ENCODE assay signal across 14 mouse cellular contexts in genomic region chr3:59197329-59197948, GRCm38 (mm10). TPM values are rescaled to one million over a fixed set of nuclear protein-coding genes. Genes with fewer than 3 reads are reported as not detected.
"Had no signal": no experiment of that assay in that cellular context is flagged by ENCODE, and none has a peak within 500 bp of the region (broad histone marks: within the 10 kb centered on the region; RNA-seq: fewer than 3 reads in every experiment).

No protein-coding gene starts in this region.

- H3K4me2 ChIP-seq: liver, embryonic 12.5 days; lung, embryonic 14.5 days; neural tube, embryonic 13.5 days; stomach, embryonic 15.5 days had no signal

- H3K27me3 ChIP-seq: liver, embryonic 12.5 days; neural tube, embryonic 13.5 days; stomach, embryonic 15.5 days had no signal

- H3K4me3 ChIP-seq: liver, embryonic 12.5 days; midbrain, embryonic 10.5 days; neural tube, embryonic 13.5 days; stomach, embryonic 15.5 days had no signal

- H3K9ac ChIP-seq: liver, embryonic 12.5 days; lung, embryonic 14.5 days; neural tube, embryonic 13.5 days; stomach, embryonic 15.5 days had no signal

- H3K4me1 ChIP-seq: midbrain, embryonic 10.5 days; neural tube, embryonic 13.5 days; stomach, embryonic 15.5 days had no signal

- H3K9me3 ChIP-seq: liver, embryonic 12.5 days; midbrain, embryonic 10.5 days; neural tube, embryonic 13.5 days; stomach, embryonic 15.5 days had no signal

- ATAC-seq: liver, embryonic 12.5 days; midbrain, embryonic 16.5 days had no signal

- H3K36me3 ChIP-seq: liver, embryonic 12.5 days; midbrain, embryonic 10.5 days; neural tube, embryonic 13.5 days; stomach, embryonic 15.5 days had no signal

- DNase-seq: kidney, postnatal 25 days; lung, embryonic 14.5 days; lung, postnatal 10 days; lung, postnatal 4 days; retina, postnatal 1 day; right cerebral cortex, postnatal 14 days; thymus, postnatal 4 days had no signal

- H3K27ac ChIP-seq: liver, embryonic 12.5 days; midbrain, embryonic 10.5 days; neural tube, embryonic 13.5 days had no signal

RNA-seq across cellular contexts. Expression of gene Gpr87, which starts 2.5 kb away (rescaled TPM):
- polyA plus RNA-seq: liver, embryonic 12.5 days; liver, embryonic 16.5 days; midbrain, embryonic 16.5 days; neural tube, embryonic 13.5 days; spleen, adult 2 months had no signal
